Mouse (Mus musculus): ENCODE data around the gene Nptn. TPM values are rescaled to one million over a fixed set of nuclear protein-coding genes. Genes with fewer than 3 reads are reported as not detected.

Gene Nptn
- 1,071 and 1,109 TPM in 2 replicates for polyA plus RNA-seq (2012; rRNA removed)

DNA sequence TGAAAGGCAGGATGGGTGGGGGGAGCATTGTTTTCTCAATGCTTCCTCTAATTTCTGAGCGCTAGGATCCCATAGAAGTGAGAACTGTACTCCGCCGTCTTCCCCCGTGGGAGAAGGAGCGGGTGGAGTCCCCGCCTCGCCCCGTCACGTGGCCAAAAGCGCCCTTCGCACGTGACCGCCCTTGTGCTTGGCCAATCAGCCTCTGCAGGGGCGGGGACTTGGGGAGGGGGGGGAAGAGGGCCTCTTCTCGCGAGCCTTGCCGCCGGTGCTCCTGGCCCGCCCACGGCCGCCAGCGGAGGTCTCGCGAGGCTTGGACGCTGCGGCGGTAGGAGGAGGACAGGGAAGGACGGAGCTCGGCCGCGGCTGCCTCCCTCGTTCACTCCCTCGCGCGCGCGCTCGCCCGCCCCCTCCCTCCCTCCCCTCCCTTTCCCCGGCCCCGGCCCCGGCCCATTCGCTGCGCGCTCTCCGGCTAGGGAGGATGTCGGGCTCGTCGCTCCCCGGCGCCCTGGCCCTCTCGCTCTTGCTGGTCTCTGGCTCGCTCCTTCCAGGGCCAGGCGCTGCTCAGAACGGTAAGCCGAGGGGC is at the start of gene Nptn:
Gene Nptn (plus strand): TSS at position 283 of the 583 bp plus-strand sequence.
- TF ChIP-seq POLR2A (IDR thresholded peaks at IDR 0.05; ENCODE audit: extremely low read depth, insufficient read depth, low read length): peak; percentile 73
- TF ChIP-seq CTCF (IDR thresholded peaks at IDR 0.05; ENCODE audit: extremely low read depth, insufficient read depth, low read length): no peak
- peak within 1 kb of the TSS; percentile 61 for H3K4me3 ChIP-seq (ENCODE audit: insufficient read depth, low read length)
- H3K4me1 ChIP-seq (ENCODE audit: control insufficient read depth, insufficient read depth, low read length): peaks cover 2% of the 10 kb centered on the region; the same call in 1 of the 2 replicates
- peak within 1 kb of the TSS; percentile 90 for H3K27ac ChIP-seq (ENCODE audit: insufficient read depth, low read length)

DNA sequence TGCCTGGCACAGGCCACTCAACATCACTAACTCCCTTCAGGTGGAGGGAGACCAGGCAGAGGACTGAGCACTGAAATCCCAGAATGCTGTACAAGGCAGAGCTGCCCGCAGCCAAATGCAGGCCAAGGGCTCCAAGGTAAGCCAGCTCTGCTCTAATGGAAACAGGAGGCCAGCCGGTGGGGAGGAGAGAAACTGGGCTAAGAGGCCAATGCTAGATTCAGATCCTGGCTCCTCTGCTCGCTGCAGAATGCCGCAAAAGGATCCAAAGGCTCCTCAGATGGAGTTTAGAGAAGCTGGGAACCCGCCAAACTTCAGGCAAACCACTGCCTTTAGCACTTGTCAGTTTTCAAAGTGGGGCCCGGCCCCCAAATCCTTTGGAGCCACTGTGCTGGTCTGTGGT is 48.7 kb upstream of the Nptn start:
- Histone ChIP-seq H3K4me1 (ENCODE audit: control insufficient read depth, insufficient read depth, low read length) (no peaks in the 10 kb centered on the region), H3K27ac (ENCODE audit: insufficient read depth, low read length) (no peak overlapping the region), H3K4me3 (ENCODE audit: insufficient read depth, low read length) (no peak overlapping the region)
- TF ChIP-seq CTCF (IDR thresholded peaks at IDR 0.05; ENCODE audit: extremely low read depth, insufficient read depth, low read length): no peak
- no peak for TF ChIP-seq POLR2A (IDR thresholded peaks at IDR 0.05; ENCODE audit: extremely low read depth, insufficient read depth, low read length)

DNA sequence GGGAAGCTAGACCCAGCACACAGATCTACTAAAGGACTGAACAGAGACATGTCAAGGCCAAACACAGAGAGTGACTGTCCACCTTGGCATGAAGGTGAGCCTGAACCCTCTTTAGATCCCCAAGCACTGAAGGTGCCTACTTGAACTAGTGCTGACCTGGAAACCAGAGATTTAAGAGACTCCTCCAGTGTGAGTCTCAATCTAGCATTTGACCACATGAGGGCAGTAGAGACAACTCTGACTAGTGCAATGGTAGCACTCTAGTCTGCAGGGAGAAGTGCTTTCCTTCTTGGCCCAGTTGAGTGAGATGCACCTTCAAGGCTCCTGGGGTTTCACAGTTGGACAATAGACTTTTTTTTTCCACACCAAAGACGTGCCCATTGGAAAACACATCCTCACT is 47.3 kb upstream of the Nptn start:
- TF ChIP-seq POLR2A (IDR thresholded peaks at IDR 0.05; ENCODE audit: extremely low read depth, insufficient read depth, low read length) (no peak), CTCF (IDR thresholded peaks at IDR 0.05; ENCODE audit: extremely low read depth, insufficient read depth, low read length) (peak; percentile 65)

DNA sequence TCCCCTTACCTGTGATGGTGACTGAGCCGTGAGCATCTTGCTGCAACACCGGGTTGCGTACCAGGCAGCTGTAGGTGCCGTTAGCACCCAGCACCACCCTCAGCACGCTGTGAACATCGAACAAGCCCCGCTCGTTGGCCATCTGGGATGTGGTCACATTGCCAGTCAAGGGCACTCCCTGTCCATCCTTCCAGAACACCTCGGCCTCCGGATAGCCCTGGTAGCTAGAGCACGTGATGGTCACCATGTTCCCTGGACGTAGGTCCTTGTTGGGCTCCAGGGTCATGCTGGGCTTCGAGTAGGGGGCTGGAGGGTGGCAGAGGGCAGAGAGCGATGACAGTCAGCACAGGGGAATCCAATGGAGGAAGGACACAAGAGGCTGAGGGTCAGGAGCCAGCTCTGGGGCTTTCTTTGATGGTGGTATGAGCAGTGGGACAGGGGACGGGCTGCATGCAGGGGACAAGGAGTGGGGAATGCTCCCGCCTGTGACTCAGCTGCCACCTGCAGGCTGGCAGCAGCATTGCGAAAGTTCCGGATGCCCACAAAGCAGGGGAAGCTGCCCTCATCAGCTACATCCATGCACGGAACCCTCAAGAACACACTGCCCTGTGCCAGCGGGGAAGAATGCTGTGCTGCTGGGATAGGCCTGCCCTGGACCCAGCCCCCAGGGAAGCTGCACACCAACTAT is 46.4 kb upstream of the Nptn start:
- TF ChIP-seq CTCF (IDR thresholded peaks at IDR 0.05; ENCODE audit: extremely low read depth, insufficient read depth, low read length) (peak; percentile 57), POLR2A (IDR thresholded peaks at IDR 0.05; ENCODE audit: extremely low read depth, insufficient read depth, low read length) (no peak)
- H3K4me1 ChIP-seq (ENCODE audit: control insufficient read depth, insufficient read depth, low read length): no peaks in the 10 kb centered on the region
- H3K27ac ChIP-seq (ENCODE audit: insufficient read depth, low read length): no peak overlapping the region
- H3K4me3 ChIP-seq (ENCODE audit: insufficient read depth, low read length): no peak overlapping the region

More for the DNA sequence above, 47.3 kb upstream of the Nptn start:
- H3K4me1 ChIP-seq (ENCODE audit: control insufficient read depth, insufficient read depth, low read length): no peaks in the 10 kb centered on the region
- no peak overlapping the region for H3K27ac ChIP-seq (ENCODE audit: insufficient read depth, low read length)
- no peak overlapping the region for H3K4me3 ChIP-seq (ENCODE audit: insufficient read depth, low read length)

DNA sequence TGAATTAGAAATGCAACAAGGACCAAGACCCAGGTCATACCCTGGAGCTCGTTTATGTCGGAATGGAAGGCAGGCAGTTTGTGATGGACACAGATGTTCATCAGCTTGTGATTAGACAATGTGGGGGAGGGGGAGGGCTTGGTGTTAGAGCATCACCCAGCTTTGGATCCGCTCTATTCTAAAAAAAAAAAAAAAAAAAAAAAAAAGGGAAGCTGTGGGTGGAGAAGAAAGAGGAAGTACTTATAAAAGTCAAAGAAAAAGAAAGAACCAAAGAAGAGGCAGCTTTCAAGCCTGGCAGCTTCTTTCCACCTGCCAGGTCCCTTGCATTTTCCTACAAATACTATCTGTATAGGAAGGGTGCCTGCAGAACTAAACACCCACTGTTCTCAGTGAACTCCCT is 44.3 kb upstream of the Nptn start:
- no peak overlapping the region for H3K4me3 ChIP-seq (ENCODE audit: insufficient read depth, low read length)
- TF ChIP-seq CTCF (IDR thresholded peaks at IDR 0.05; ENCODE audit: extremely low read depth, insufficient read depth, low read length) (no peak), POLR2A (IDR thresholded peaks at IDR 0.05; ENCODE audit: extremely low read depth, insufficient read depth, low read length) (no peak)
- no peak overlapping the region for H3K27ac ChIP-seq (ENCODE audit: insufficient read depth, low read length)
- no peaks in the 10 kb centered on the region for H3K4me1 ChIP-seq (ENCODE audit: control insufficient read depth, insufficient read depth, low read length)

DNA sequence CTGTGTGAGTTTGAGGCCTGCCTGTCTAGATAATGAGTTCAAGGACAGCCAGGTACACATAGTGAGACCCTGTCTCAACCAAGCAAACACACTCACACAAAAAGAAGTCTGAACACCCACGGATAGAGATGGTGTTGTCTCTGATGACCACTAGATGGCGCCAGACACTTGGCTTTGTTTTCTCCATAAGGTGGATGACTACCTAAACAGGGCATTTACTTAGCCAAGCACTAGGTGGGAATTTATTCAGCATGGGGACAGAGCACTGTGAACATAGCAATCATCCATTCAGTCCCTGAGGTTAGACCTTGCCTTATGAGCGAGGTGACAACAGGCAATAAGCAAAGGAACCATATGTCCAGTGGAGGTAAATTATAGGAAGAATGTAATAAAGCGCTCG is 42.2 kb upstream of the Nptn start:
- no peaks in the 10 kb centered on the region for H3K4me1 ChIP-seq (ENCODE audit: control insufficient read depth, insufficient read depth, low read length)
- no peak overlapping the region for H3K27ac ChIP-seq (ENCODE audit: insufficient read depth, low read length)
- no peak overlapping the region for H3K4me3 ChIP-seq (ENCODE audit: insufficient read depth, low read length)
- no peak for TF ChIP-seq POLR2A (IDR thresholded peaks at IDR 0.05; ENCODE audit: extremely low read depth, insufficient read depth, low read length)
- peak; percentile 96 for TF ChIP-seq CTCF (IDR thresholded peaks at IDR 0.05; ENCODE audit: extremely low read depth, insufficient read depth, low read length)

DNA sequence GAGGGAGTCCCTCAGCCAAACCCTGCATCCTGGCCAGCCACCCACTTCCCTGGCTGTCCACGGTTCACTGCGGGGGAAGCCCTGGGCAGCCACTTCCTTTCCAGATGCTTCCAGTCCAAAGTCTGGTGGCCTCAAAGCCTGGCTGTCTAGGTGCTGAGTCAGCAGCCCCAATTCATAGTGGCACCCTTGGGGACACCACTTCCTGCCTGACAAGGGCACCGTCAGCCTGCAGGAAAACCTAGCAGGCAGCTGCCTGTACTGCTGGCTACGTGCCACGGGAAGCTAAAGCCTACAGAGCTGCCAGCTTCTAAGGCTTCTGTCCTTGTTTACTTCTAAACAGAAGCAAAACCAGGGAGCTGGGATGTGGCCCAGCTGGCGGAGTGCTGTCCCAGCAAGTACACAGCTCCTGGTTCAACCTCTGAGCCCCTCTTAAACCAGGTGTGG is 40.1 kb upstream of the Nptn start:
- Histone ChIP-seq H3K27ac (ENCODE audit: insufficient read depth, low read length) (no peak overlapping the region), H3K4me1 (ENCODE audit: control insufficient read depth, insufficient read depth, low read length) (no peaks in the 10 kb centered on the region), H3K4me3 (ENCODE audit: insufficient read depth, low read length) (no peak overlapping the region)
- no peak for TF ChIP-seq CTCF (IDR thresholded peaks at IDR 0.05; ENCODE audit: extremely low read depth, insufficient read depth, low read length)
- no peak for TF ChIP-seq POLR2A (IDR thresholded peaks at IDR 0.05; ENCODE audit: extremely low read depth, insufficient read depth, low read length)

DNA sequence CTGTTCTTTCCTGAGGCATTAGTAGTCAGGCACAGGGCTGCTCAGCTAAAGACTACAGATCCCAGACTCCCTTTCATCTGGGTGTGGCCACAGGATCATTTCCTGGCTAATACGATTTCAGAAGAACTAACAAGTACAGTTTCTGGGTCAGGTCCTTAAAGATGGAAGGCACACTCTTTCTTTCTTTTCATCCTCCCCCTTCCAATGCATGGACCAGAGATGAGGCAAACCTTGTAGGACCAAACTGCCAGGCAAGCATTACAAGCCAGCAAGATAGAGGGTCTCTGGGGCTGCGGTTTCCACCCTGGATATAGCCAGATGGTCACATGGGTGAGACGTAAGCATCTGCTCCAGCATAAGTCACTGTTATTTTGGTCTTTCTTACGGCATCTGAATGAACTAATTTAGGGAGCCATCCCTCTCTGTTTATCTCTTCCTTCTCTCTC is 37.1 kb upstream of the Nptn start:
- TF ChIP-seq POLR2A (IDR thresholded peaks at IDR 0.05; ENCODE audit: extremely low read depth, insufficient read depth, low read length) (peak; percentile 24; the same call in 1 of the 2 replicates), CTCF (IDR thresholded peaks at IDR 0.05; ENCODE audit: extremely low read depth, insufficient read depth, low read length) (no peak)
- Histone ChIP-seq H3K27ac (ENCODE audit: insufficient read depth, low read length) (peak overlapping the region; percentile 3; the same call in 1 of the 2 replicates), H3K4me1 (ENCODE audit: control insufficient read depth, insufficient read depth, low read length) (peaks cover 7% of the 10 kb centered on the region; the same call in 1 of the 2 replicates), H3K4me3 (ENCODE audit: insufficient read depth, low read length) (peak overlapping the region; percentile 2; the same call in 1 of the 2 replicates)

DNA sequence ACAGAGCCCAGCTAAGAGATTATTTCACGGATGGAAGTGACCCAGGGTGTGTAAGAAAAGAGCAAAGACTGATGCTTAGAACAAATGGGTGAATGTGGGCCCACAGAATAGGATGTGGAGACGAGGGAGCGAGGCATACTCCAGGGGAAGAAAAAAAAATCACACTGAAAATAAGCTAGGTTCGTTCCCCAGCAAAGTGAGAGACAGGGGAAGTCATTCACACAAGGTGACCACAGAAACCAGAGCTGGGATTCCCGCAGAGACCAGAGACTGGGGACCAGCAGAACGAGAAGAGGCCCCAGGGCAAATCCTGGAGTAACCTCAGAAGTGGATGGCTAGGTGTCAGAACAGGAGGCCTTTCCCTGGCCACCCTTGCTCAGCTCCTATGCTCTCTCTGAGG is 36.6 kb upstream of the Nptn start:
- no peak for TF ChIP-seq POLR2A (IDR thresholded peaks at IDR 0.05; ENCODE audit: extremely low read depth, insufficient read depth, low read length)
- no peak for TF ChIP-seq CTCF (IDR thresholded peaks at IDR 0.05; ENCODE audit: extremely low read depth, insufficient read depth, low read length)
- Histone ChIP-seq H3K4me1 (ENCODE audit: control insufficient read depth, insufficient read depth, low read length) (peaks cover 7% of the 10 kb centered on the region; the same call in 1 of the 2 replicates), H3K4me3 (ENCODE audit: insufficient read depth, low read length) (no peak overlapping the region), H3K27ac (ENCODE audit: insufficient read depth, low read length) (peak overlapping the region; percentile 3; the same call in 1 of the 2 replicates)
